ENCODE assay signal across 11 mouse cellular contexts in genomic region chr9:14244528-14244927, GRCm38 (mm10). TPM values are rescaled to one million over a fixed set of nuclear protein-coding genes. Genes with fewer than 3 reads are reported as not detected.
DNase-seq lines count a peak whose midpoint lies in the region; ATAC-seq lines count a peak whose summit lies in the region.
"Had no signal": no experiment of that assay in that cellular context is flagged by ENCODE, and none has a peak within 500 bp of the region (broad histone marks: within the 10 kb centered on the region; RNA-seq: fewer than 3 reads in every experiment).

No protein-coding gene starts in this region.

- 48% methylated on average over 9 of the region's 9 CpGs for WGBS in heart, embryonic 10.5 days
- WGBS in midbrain, embryonic 16.5 days, result 32% methylated on average over 9 of the region's 9 CpGs
- 33% methylated on average over 9 of the region's 9 CpGs for WGBS in midbrain, embryonic 10.5 days
- WGBS in neural tube, embryonic 13.5 days, result 39% methylated on average over 9 of the region's 9 CpGs

- ATAC-seq in midbrain, embryonic 16.5 days, result no peak
- 0 out of 2 replicates have a peak, but pooled peaks have one; percentile 30 for ATAC-seq in neural tube, embryonic 13.5 days (ENCODE audit: low read depth)
- no peak for ATAC-seq in cerebellum, adult (ENCODE audit: insufficient number of reproducible peaks, low FRiP score, low TSS enrichment)

- H3K9me3 ChIP-seq in heart, embryonic 10.5 days, result no peaks in the 10 kb centered on the region
- no peaks in the 10 kb centered on the region for H3K9me3 ChIP-seq in midbrain, embryonic 16.5 days (replicated peaks; ENCODE audit: control insufficient read depth, low read length, poor library complexity, severe bottlenecking)
- no peaks in the 10 kb centered on the region for H3K9me3 ChIP-seq in midbrain, embryonic 10.5 days (replicated peaks)
- H3K9me3 ChIP-seq in neural tube, embryonic 13.5 days, result no peaks in the 10 kb centered on the region
- H3K9me3 ChIP-seq: limb, embryonic 15.5 days had no signal

- H3K4me2 ChIP-seq in midbrain, embryonic 16.5 days (ENCODE audit: low read length), result no peak overlapping the region
- no peak overlapping the region for H3K4me2 ChIP-seq in neural tube, embryonic 13.5 days
- H3K4me2 ChIP-seq: limb, embryonic 15.5 days had no signal

- 0 out of 2 replicates have a peak, but pooled peaks cover 3% of the 10 kb centered on the region for H3K27me3 ChIP-seq in heart, embryonic 10.5 days (ENCODE audit: insufficient read depth, poor library complexity, severe bottlenecking)
- H3K27me3 ChIP-seq in midbrain, embryonic 16.5 days (ENCODE audit: control insufficient read depth, insufficient read depth, low read depth, low read length), result no peaks in the 10 kb centered on the region
- H3K27me3 ChIP-seq in midbrain, embryonic 10.5 days (ENCODE audit: low read depth, poor library complexity, severe bottlenecking), result no peaks in the 10 kb centered on the region
- no peaks in the 10 kb centered on the region for H3K27me3 ChIP-seq in neural tube, embryonic 13.5 days
- H3K27me3 ChIP-seq: limb, embryonic 15.5 days had no signal

- no peaks in the 10 kb centered on the region for H3K36me3 ChIP-seq in heart, embryonic 10.5 days
- no peaks in the 10 kb centered on the region for H3K36me3 ChIP-seq in midbrain, embryonic 16.5 days (ENCODE audit: control insufficient read depth, insufficient read depth, low read length)
- no peaks in the 10 kb centered on the region for H3K36me3 ChIP-seq in midbrain, embryonic 10.5 days
- no peaks in the 10 kb centered on the region for H3K36me3 ChIP-seq in neural tube, embryonic 13.5 days
- H3K36me3 ChIP-seq: limb, embryonic 15.5 days had no signal

- no peak overlapping the region for H3K9ac ChIP-seq in midbrain, embryonic 16.5 days (ENCODE audit: low read depth, low read length)
- no peak overlapping the region for H3K9ac ChIP-seq in neural tube, embryonic 13.5 days
- H3K9ac ChIP-seq: limb, embryonic 15.5 days had no signal

- DNase-seq in heart, adult 8-10 months (ENCODE audit: low spot score), result peak; percentile 6
- DNase-seq in heart, embryonic 10.5 days (ENCODE audit: low spot score), result no peak
- DNase-seq in midbrain, embryonic 10.5 days (ENCODE audit: low spot score), result no peak
- DNase-seq in thymus, postnatal 4 days, result peak; percentile 61
- DNase-seq in left cerebral cortex, adult 8-10 months (ENCODE audit: low spot score in 2 of 2), result no peak
- DNase-seq: adrenal gland, postnatal 25 days; gastrocnemius, postnatal 25 days had no signal

- H3K4me3 ChIP-seq in heart, embryonic 10.5 days, result no peak overlapping the region
- H3K4me3 ChIP-seq in midbrain, embryonic 16.5 days (ENCODE audit: low read depth, low read length), result no peak overlapping the region
- no peak overlapping the region for H3K4me3 ChIP-seq in midbrain, embryonic 10.5 days
- no peak overlapping the region for H3K4me3 ChIP-seq in neural tube, embryonic 13.5 days
- H3K4me3 ChIP-seq: limb, embryonic 15.5 days had no signal

- H3K27ac ChIP-seq in heart, embryonic 10.5 days, result no peak overlapping the region
- H3K27ac ChIP-seq in midbrain, embryonic 16.5 days (ENCODE audit: low read length), result peak overlapping the region; percentile 35
- no peak overlapping the region for H3K27ac ChIP-seq in midbrain, embryonic 10.5 days (replicated peaks)
- H3K27ac ChIP-seq in neural tube, embryonic 13.5 days (replicated peaks), result peak overlapping the region; percentile 71
- H3K27ac ChIP-seq: limb, embryonic 15.5 days had no signal

- H3K4me1 ChIP-seq in heart, embryonic 10.5 days, result peaks cover 30% of the 10 kb centered on the region
- peaks cover 14% of the 10 kb centered on the region for H3K4me1 ChIP-seq in midbrain, embryonic 16.5 days (ENCODE audit: control insufficient read depth, insufficient read depth, low read length)
- H3K4me1 ChIP-seq in midbrain, embryonic 10.5 days, result peaks cover 30% of the 10 kb centered on the region
- H3K4me1 ChIP-seq in neural tube, embryonic 13.5 days (replicated peaks), result peaks cover 51% of the 10 kb centered on the region

RNA-seq across cellular contexts. Expression of gene Sesn3, which starts 30.3 kb away (rescaled TPM):
- 10 to 100 TPM; 22.8 to 25.5 (median 25.1) TPM for total RNA-seq in heart, adult 8-10 months (2022)
- polyA plus RNA-seq in heart, embryonic 10.5 days (2016; fragmentation: Nextera tagmentation; extraction: Ambion mirVana), result 12.3 and 13.6 TPM in 2 replicates
- 13.6 and 16.1 TPM in 2 replicates for polyA plus RNA-seq in midbrain, embryonic 16.5 days (2015; fragmentation: Nextera tagmentation; extraction: Ambion mirVana)
- 16.0 and 16.2 TPM in 2 replicates for polyA plus RNA-seq in midbrain, embryonic 10.5 days (2016; fragmentation: Nextera tagmentation; extraction: Ambion mirVana)
- 18.8 and 24.4 TPM in 2 replicates for polyA plus RNA-seq in neural tube, embryonic 13.5 days (2015; fragmentation: Nextera tagmentation; extraction: Ambion mirVana)
- total RNA-seq in left cerebral cortex, adult 8-10 months (2022), result 100 to 1,000 TPM; 118 to 153 (median 137) TPM

Comparison
In these comparisons a context has a peak if more than half of its experiments do, and no peak if none do; other contexts are left out.
1. DNase-seq: peak in heart, adult 8-10 months (single experiment) and thymus, postnatal 4 days (single experiment); none in heart, embryonic 10.5 days (single experiment), midbrain, embryonic 10.5 days (single experiment) and left cerebral cortex, adult 8-10 months (0 of 2).
2. H3K27ac ChIP-seq: peak in midbrain, embryonic 16.5 days (single experiment) and neural tube, embryonic 13.5 days (single experiment); none in heart, embryonic 10.5 days (single experiment) and midbrain, embryonic 10.5 days (single experiment).